Comparison of ENCODE assay signal across 27 mouse cellular contexts in the genomic region with DNA sequence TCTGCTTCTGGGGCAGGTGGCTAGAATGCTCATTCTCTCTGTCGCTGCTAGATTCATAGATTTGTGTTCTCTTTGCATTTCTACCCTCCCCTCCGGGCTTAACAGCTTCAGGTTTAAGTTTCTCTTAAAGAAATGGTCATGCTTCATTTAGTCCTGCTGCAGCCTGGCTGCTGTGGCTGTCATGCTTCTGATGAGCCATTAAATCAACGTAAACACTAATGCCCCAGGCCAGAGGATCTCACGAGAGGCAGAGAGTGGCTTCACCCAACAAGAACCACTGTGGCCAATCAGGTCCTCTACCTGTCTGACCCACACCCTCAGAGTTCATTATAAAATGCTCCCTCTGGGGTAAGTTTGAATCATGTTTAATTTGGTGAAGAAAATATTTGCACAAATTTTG.
A peak's percentile ranks its signal among the peaks of the same experiment; 100 is the strongest.
DNase-seq lines count a peak whose midpoint lies in the region; ATAC-seq lines count a peak whose summit lies in the region.
"Had no signal": no experiment of that assay in that cellular context is flagged by ENCODE, and none has a peak within 500 bp of the region (broad histone marks: within the 10 kb centered on the region; RNA-seq: fewer than 3 reads in every experiment).

No protein-coding gene starts in this region.

- H3K4me2 ChIP-seq in kidney, embryonic 15.5 days, result no peak overlapping the region
- no peak overlapping the region for H3K4me2 ChIP-seq in neural tube, embryonic 11.5 days (ENCODE audit: low read depth)
- no peak overlapping the region for H3K4me2 ChIP-seq in neural tube, embryonic 15.5 days
- no peak overlapping the region for H3K4me2 ChIP-seq in embryonic facial prominence, embryonic 11.5 days (ENCODE audit: low read depth, low read length)
- H3K4me2 ChIP-seq: heart, embryonic 12.5 days; hindbrain, embryonic 15.5 days; limb, embryonic 12.5 days; liver, embryonic 11.5 days had no signal

- no peaks in the 10 kb centered on the region for H3K9me3 ChIP-seq in kidney, embryonic 15.5 days (replicated peaks)
- no peaks in the 10 kb centered on the region for H3K9me3 ChIP-seq in neural tube, embryonic 11.5 days (ENCODE audit: control insufficient read depth, low read length)
- H3K9me3 ChIP-seq in neural tube, embryonic 15.5 days (replicated peaks), result no peaks in the 10 kb centered on the region
- no peaks in the 10 kb centered on the region for H3K9me3 ChIP-seq in embryonic facial prominence, embryonic 11.5 days (replicated peaks; ENCODE audit: control insufficient read depth, low read length)
- H3K9me3 ChIP-seq: forebrain, embryonic 10.5 days; heart, embryonic 12.5 days; hindbrain, embryonic 15.5 days; limb, embryonic 12.5 days had no signal

- ATAC-seq in kidney, embryonic 15.5 days (replicated peaks; ENCODE audit: low FRiP score), result peak; percentile 75; the same call in 1 of the 2 replicates
- peak; percentile 81; the same call in 1 of the 2 replicates for ATAC-seq in neural tube, embryonic 11.5 days (ENCODE audit: insufficient read depth, low FRiP score, low TSS enrichment)
- no peak for ATAC-seq in neural tube, embryonic 15.5 days (ENCODE audit: low FRiP score)
- ATAC-seq in embryonic facial prominence, embryonic 11.5 days (replicated peaks; ENCODE audit: insufficient number of reproducible peaks, low FRiP score, low TSS enrichment, low read depth), result no peak; the same call in 1 of the 2 replicates
- ATAC-seq: forebrain, embryonic 16.5 days; intestine, postnatal 0 days had no signal

- H3K27ac ChIP-seq in kidney, embryonic 15.5 days, result no peak overlapping the region
- no peak overlapping the region for H3K27ac ChIP-seq in neural tube, embryonic 11.5 days (ENCODE audit: low read depth, low read length)
- H3K27ac ChIP-seq in neural tube, embryonic 15.5 days (replicated peaks), result no peak overlapping the region
- H3K27ac ChIP-seq in embryonic facial prominence, embryonic 11.5 days (replicated peaks; ENCODE audit: low read depth, low read length), result no peak overlapping the region
- H3K27ac ChIP-seq: forebrain, embryonic 10.5 days; hindbrain, embryonic 15.5 days; kidney, postnatal 0 days; layer of hippocampus, adult 2 months; limb, embryonic 12.5 days had no signal

- no peaks in the 10 kb centered on the region for H3K36me3 ChIP-seq in kidney, embryonic 15.5 days
- H3K36me3 ChIP-seq in neural tube, embryonic 11.5 days (ENCODE audit: control insufficient read depth, insufficient read depth, low read length), result no peaks in the 10 kb centered on the region
- no peaks in the 10 kb centered on the region for H3K36me3 ChIP-seq in neural tube, embryonic 15.5 days
- H3K36me3 ChIP-seq in embryonic facial prominence, embryonic 11.5 days (replicated peaks; ENCODE audit: control insufficient read depth, insufficient read depth, low read depth, low read length), result no peaks in the 10 kb centered on the region
- H3K36me3 ChIP-seq: forebrain, embryonic 10.5 days; heart, embryonic 12.5 days; hindbrain, embryonic 15.5 days; limb, embryonic 12.5 days had no signal

- no peak overlapping the region for H3K9ac ChIP-seq in kidney, embryonic 15.5 days
- no peak overlapping the region for H3K9ac ChIP-seq in neural tube, embryonic 11.5 days (ENCODE audit: low read length)
- no peak overlapping the region for H3K9ac ChIP-seq in neural tube, embryonic 15.5 days (replicated peaks)
- no peak overlapping the region for H3K9ac ChIP-seq in embryonic facial prominence, embryonic 11.5 days (replicated peaks; ENCODE audit: low read length)
- H3K9ac ChIP-seq: heart, embryonic 12.5 days; hindbrain, embryonic 15.5 days; limb, embryonic 12.5 days had no signal

- no peak overlapping the region for H3K4me3 ChIP-seq in kidney, embryonic 15.5 days (replicated peaks)
- no peak overlapping the region for H3K4me3 ChIP-seq in neural tube, embryonic 11.5 days (ENCODE audit: low read depth, low read length)
- no peak overlapping the region for H3K4me3 ChIP-seq in neural tube, embryonic 15.5 days (replicated peaks)
- H3K4me3 ChIP-seq in embryonic facial prominence, embryonic 11.5 days (ENCODE audit: low read depth, low read length), result no peak overlapping the region
- H3K4me3 ChIP-seq: forebrain, embryonic 10.5 days; heart, embryonic 12.5 days; hindbrain, embryonic 15.5 days; layer of hippocampus, adult 2 months; limb, embryonic 12.5 days had no signal

- no peaks in the 10 kb centered on the region for H3K27me3 ChIP-seq in kidney, embryonic 15.5 days
- H3K27me3 ChIP-seq in neural tube, embryonic 11.5 days (ENCODE audit: control insufficient read depth, insufficient read depth, low read length), result no peaks in the 10 kb centered on the region
- no peaks in the 10 kb centered on the region for H3K27me3 ChIP-seq in neural tube, embryonic 15.5 days (replicated peaks)
- H3K27me3 ChIP-seq in embryonic facial prominence, embryonic 11.5 days (ENCODE audit: control insufficient read depth, insufficient read depth, low read length), result no peaks in the 10 kb centered on the region
- H3K27me3 ChIP-seq: heart, embryonic 12.5 days; hindbrain, embryonic 15.5 days; limb, embryonic 12.5 days had no signal

- 13% methylated on average over 4 of the region's 4 CpGs for WGBS in kidney, embryonic 15.5 days
- WGBS in neural tube, embryonic 11.5 days, result 19% methylated on average over 4 of the region's 4 CpGs
- 11% methylated on average over 4 of the region's 4 CpGs for WGBS in neural tube, embryonic 15.5 days
- WGBS in embryonic facial prominence, embryonic 11.5 days, result 26% methylated on average over 4 of the region's 4 CpGs

- DNase-seq in kidney, postnatal 10 days, result no peak
- DNase-seq in neural tube, embryonic 11.5 days (ENCODE audit: low spot score), result peak; percentile 42
- peak; percentile 33 for DNase-seq in embryonic facial prominence, embryonic 11.5 days (ENCODE audit: low spot score)
- peak; percentile 43 for DNase-seq in retina, postnatal 1 day
- DNase-seq in natural killer cell, adult 2 months (ENCODE audit: low spot score in 2 of 2), result no peak
- DNase-seq: adrenal gland, adult 2 months; cerebellum, adult 11-12 months; cerebellum, postnatal 10 days; gastrocnemius, postnatal 10 days; heart, adult 11 months; heart, postnatal 10 days; layer of hippocampus, postnatal 36 days; lung, adult 18-20 months; lung, postnatal 14 days; right cerebral cortex, postnatal 25 days; spleen, adult 18-20 months had no signal

- peaks cover 6% of the 10 kb centered on the region; the same call in 1 of the 2 replicates for H3K4me1 ChIP-seq in kidney, embryonic 15.5 days
- no peaks in the 10 kb centered on the region for H3K4me1 ChIP-seq in neural tube, embryonic 11.5 days (ENCODE audit: control insufficient read depth, insufficient read depth, low read length)
- H3K4me1 ChIP-seq in neural tube, embryonic 15.5 days, result 0 out of 2 replicates have a peak, but pooled peaks cover 5% of the 10 kb centered on the region
- no peaks in the 10 kb centered on the region for H3K4me1 ChIP-seq in embryonic facial prominence, embryonic 11.5 days (ENCODE audit: control insufficient read depth, insufficient read depth, low read length)
- H3K4me1 ChIP-seq: heart, embryonic 12.5 days; limb, embryonic 12.5 days had no signal

Comparison
In these comparisons a context has a peak if more than half of its experiments do, and no peak if none do; other contexts are left out.
1. ATAC-seq: peak in kidney, embryonic 15.5 days (single experiment) and neural tube, embryonic 11.5 days (single experiment); none in neural tube, embryonic 15.5 days (single experiment) and embryonic facial prominence, embryonic 11.5 days (single experiment).
2. DNase-seq: peak in neural tube, embryonic 11.5 days (single experiment), embryonic facial prominence, embryonic 11.5 days (single experiment) and retina, postnatal 1 day (single experiment); none in kidney, postnatal 10 days (single experiment) and natural killer cell, adult 2 months (0 of 2).